In the genomic region with DNA sequence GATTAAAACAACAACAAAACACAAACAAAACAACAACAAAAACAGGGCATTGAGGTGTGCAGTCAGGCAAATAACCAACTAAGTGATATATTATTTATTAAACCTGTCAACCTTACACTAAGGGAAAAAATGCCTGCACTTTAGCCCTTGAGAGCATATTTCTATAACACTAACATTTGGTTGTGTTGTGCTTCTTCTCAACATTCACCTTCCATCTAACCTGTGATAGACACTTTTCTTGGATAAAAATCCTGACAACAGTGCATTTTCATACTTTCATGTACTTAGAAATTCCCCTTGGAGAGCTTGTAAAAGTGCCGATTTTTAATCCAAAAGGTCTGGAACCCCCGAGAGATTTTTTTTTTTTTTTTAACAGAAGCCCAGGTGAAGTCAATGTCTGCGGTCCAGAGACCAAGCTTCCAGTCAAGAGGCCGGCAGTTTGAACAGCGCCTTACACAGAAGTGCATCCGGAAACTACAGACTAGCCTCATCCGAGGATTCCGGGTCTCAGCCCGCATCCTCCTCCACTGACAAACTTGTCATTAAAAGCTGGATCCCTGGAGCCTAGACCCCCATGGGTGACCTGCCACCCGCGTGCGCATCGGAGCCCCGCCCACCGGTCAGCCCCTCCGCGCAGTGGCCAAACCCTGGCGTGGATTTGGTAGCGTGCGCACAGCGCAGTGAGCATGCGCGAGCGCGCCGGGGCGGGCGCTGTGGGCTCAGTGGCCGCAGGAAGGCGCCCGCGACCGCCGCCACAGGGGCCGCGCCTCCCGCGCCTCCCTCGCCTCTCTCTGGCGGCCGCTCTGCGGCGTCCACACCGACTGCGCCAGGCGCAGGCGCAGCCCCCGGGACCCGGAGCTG, we compare ENCODE assay signal across 8 mouse cellular contexts. TPM values are rescaled to one million over a fixed set of nuclear protein-coding genes. Genes with fewer than 3 reads are reported as not detected.
DNase-seq lines count a peak whose midpoint lies in the region; ATAC-seq and TF ChIP-seq lines count a peak whose summit lies in the region.

Gene Plekha8, plus strand, starts transcription at position 643 of the 861 bp plus-strand sequence.

- peaks cover 12% of the 10 kb centered on the region; the same call in 1 of the 2 replicates for H3K4me1 ChIP-seq in lung, embryonic 14.5 days (ENCODE audit: insufficient read depth)
- peaks cover 4% of the 10 kb centered on the region; the same call in 1 of the 2 replicates for H3K4me1 ChIP-seq in olfactory bulb, adult 2 months (ENCODE audit: control insufficient read depth, insufficient read depth, low read length)

- peak; percentile 80; the same call in 1 of the 2 replicates for TF ChIP-seq POLR2A in olfactory bulb, adult 2 months (IDR thresholded peaks at IDR 0.05; ENCODE audit: insufficient read depth, low read depth, low read length)

- peak within 1 kb of the TSS; percentile 79 for H3K4me2 ChIP-seq in lung, embryonic 14.5 days

- no peaks in the 10 kb centered on the region for H3K27me3 ChIP-seq in lung, embryonic 14.5 days (ENCODE audit: insufficient read depth, low read length)

- no peaks in the 10 kb centered on the region for H3K9me3 ChIP-seq in lung, embryonic 14.5 days (ENCODE audit: low read depth, low read length)

- TF ChIP-seq CTCF in lung, embryonic 14.5 days (IDR thresholded peaks at IDR 0.05; ENCODE audit: low read depth), result peak; percentile 5; the same call in 1 of the 2 replicates
- no peak for TF ChIP-seq CTCF in olfactory bulb, adult 2 months (IDR thresholded peaks at IDR 0.05; ENCODE audit: insufficient read depth, low read depth, low read length)

- H3K36me3 ChIP-seq in lung, embryonic 14.5 days (ENCODE audit: insufficient read depth), result no peaks in the 10 kb centered on the region

- ATAC-seq in lung, embryonic 14.5 days (ENCODE audit: insufficient read depth), result peak; percentile 94

- H3K4me3 ChIP-seq in lung, embryonic 14.5 days (ENCODE audit: low read depth, low read length), result peak within 1 kb of the TSS; percentile 88
- H3K4me3 ChIP-seq in olfactory bulb, adult 2 months (ENCODE audit: insufficient read depth, low read depth, low read length), result peak within 1 kb of the TSS; percentile 86

- peak; percentile 92 for DNase-seq in MN1 (ENCODE audit: low spot score)
- peak; percentile 92 for DNase-seq in cerebellum, adult 8-10 months
- DNase-seq in forelimb bud, embryonic 11.5 days (ENCODE audit: low read depth, low spot score), result peak; percentile 93
- peak; percentile 95 for DNase-seq in heart, postnatal 4 days
- DNase-seq in layer of hippocampus, adult 8-10 months (ENCODE audit: low spot score in 2 of 2), result peak; percentile 78 to 87
- peak; percentile 98 for DNase-seq in lung, embryonic 14.5 days
- peak; percentile 66 to 68 for DNase-seq in thymus, adult 18-20 months

- WGBS in lung, embryonic 14.5 days, result under 1% methylated on average over 49 of the region's 49 CpGs
- WGBS in olfactory bulb, adult 2 months, result under 1% methylated on average over 49 of the region's 49 CpGs

- peak within 1 kb of the TSS; percentile 78 for H3K9ac ChIP-seq in lung, embryonic 14.5 days

- peak within 1 kb of the TSS; percentile 64; the same call in 1 of the 2 replicates for H3K27ac ChIP-seq in lung, embryonic 14.5 days (ENCODE audit: low read depth)
- no peak within 1 kb of the TSS for H3K27ac ChIP-seq in olfactory bulb, adult 2 months (ENCODE audit: insufficient read depth, low read depth, low read length)

RNA-seq across cellular contexts. Expression of gene Plekha8, which starts in this region (rescaled TPM):
- 10 to 100 TPM; 12.5 to 13.4 TPM for total RNA-seq in heart, postnatal 4 days (2021)
- total RNA-seq in layer of hippocampus, adult 8-10 months (2022), result 10 to 100 TPM; 11.1 to 14.3 (median 12.6) TPM
- polyA plus RNA-seq in lung, embryonic 14.5 days (2014; fragmentation: Nextera tagmentation; extraction: Ambion mirVana), result 11.8 and 12.5 TPM in 2 replicates
- not detected in 2 replicates for polyA plus RNA-seq in olfactory bulb, adult 2 months (2012; ENCODE audit: insufficient read depth, insufficient read length, low replicate concordance, missing spikeins)

Comparison
In these comparisons a context has a peak if more than half of its experiments do, and no peak if none do; other contexts are left out.
1. RNA of gene Plekha8 (polyA plus RNA-seq): 11.8 to 12.5 TPM in lung, embryonic 14.5 days; not detected in olfactory bulb, adult 2 months; every median in the first group is over 10 times any median in the second.
2. Peak in every context shown above with its lines, with median percentiles within 50 percentile points of each other: DNase-seq.